Mouse (Mus musculus): ENCODE measurements at regions not wholly inside any gene's neighbourhood (a gene's known extent, or its start where the extent isn't known, plus 50 kb on each side); places are given as distances from the start of the nearest gene placed in this dataset.

DNA sequence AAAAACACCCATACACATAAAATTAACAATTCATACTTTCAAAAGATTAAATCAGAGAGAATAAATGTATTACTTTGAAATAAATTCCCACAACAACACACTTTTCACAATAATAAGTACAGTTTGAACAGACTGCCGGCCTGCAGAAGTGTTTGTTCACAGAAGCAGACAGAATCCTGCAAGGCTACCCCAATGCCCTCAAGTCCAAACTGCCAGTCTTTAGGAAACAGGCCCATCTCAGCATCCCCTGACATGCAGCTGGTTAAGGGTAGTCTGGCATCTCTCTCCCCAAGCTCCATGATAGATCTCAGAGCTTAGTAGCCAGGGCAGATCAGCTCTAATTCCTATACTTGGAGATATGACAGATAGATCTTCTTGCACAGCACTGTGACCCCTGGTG, 178.5 kb upstream of the Rreb1 start:
- Histone ChIP-seq H3K4me1 (replicated peaks; ENCODE audit: control insufficient read depth, insufficient read depth, low read length) (peaks cover 20% of the 10 kb centered on the region), H3K36me3 (ENCODE audit: control insufficient read depth, insufficient read depth, low read length) (no peaks in the 10 kb centered on the region), H3K27ac (ENCODE audit: control insufficient read depth, insufficient read depth, low read length) (no peak overlapping the region), H3K4me3 (ENCODE audit: control insufficient read depth, insufficient read depth, low read length) (no peak overlapping the region), H3K27me3 (ENCODE audit: control insufficient read depth, insufficient read depth, low read length) (no peaks in the 10 kb centered on the region)
- WGBS, result 98% methylated on average over 1 of the region's 1 CpGs
- TF ChIP-seq CTCF (IDR thresholded peaks at IDR 0.05; ENCODE audit: borderline replicate concordance, control insufficient read depth, extremely low read depth, insufficient read depth, low read length, poor library complexity), result no peak
- TF ChIP-seq POLR2A (IDR thresholded peaks at IDR 0.05; ENCODE audit: control insufficient read depth, extremely low read depth, insufficient read depth, low read length, poor library complexity), result no peak
- no peak for DNase-seq

- Histone ChIP-seq H3K36me3 (ENCODE audit: control insufficient read depth, insufficient read depth, low read length) (no peaks in the 10 kb centered on the region), H3K27me3 (ENCODE audit: control insufficient read depth, insufficient read depth, low read length) (no peaks in the 10 kb centered on the region), H3K4me3 (ENCODE audit: control insufficient read depth, insufficient read depth, low read length) (no peak overlapping the region), H3K27ac (ENCODE audit: control insufficient read depth, insufficient read depth, low read length) (no peak overlapping the region), H3K4me1 (replicated peaks; ENCODE audit: control insufficient read depth, insufficient read depth, low read length) (peaks cover 17% of the 10 kb centered on the region)
- DNase-seq, result no peak
- WGBS, result 78% methylated on average over 9 of the region's 9 CpGs
- TF ChIP-seq CTCF (IDR thresholded peaks at IDR 0.05; ENCODE audit: borderline replicate concordance, control insufficient read depth, extremely low read depth, insufficient read depth, low read length, poor library complexity) (no peak), POLR2A (IDR thresholded peaks at IDR 0.05; ENCODE audit: control insufficient read depth, extremely low read depth, insufficient read depth, low read length, poor library complexity) (no peak)
Measured at GRCm38 (mm10) chr13:37600172-37600571, 178.0 kb upstream of the Rreb1 start.

- Histone ChIP-seq H3K4me1 (replicated peaks; ENCODE audit: control insufficient read depth, insufficient read depth, low read length) (peaks cover 13% of the 10 kb centered on the region), H3K4me3 (ENCODE audit: control insufficient read depth, insufficient read depth, low read length) (no peak overlapping the region), H3K36me3 (ENCODE audit: control insufficient read depth, insufficient read depth, low read length) (no peaks in the 10 kb centered on the region), H3K27me3 (ENCODE audit: control insufficient read depth, insufficient read depth, low read length) (no peaks in the 10 kb centered on the region), H3K27ac (ENCODE audit: control insufficient read depth, insufficient read depth, low read length) (no peak overlapping the region)
- TF ChIP-seq CTCF (IDR thresholded peaks at IDR 0.05; ENCODE audit: borderline replicate concordance, control insufficient read depth, extremely low read depth, insufficient read depth, low read length, poor library complexity) (no peak), POLR2A (IDR thresholded peaks at IDR 0.05; ENCODE audit: control insufficient read depth, extremely low read depth, insufficient read depth, low read length, poor library complexity) (no peak)
- no peak for DNase-seq
- WGBS, result 83% methylated on average over 7 of the region's 7 CpGs
Measured at GRCm38 (mm10) chr13:37601068-37601467, 177.1 kb upstream of the Rreb1 start.

DNA sequence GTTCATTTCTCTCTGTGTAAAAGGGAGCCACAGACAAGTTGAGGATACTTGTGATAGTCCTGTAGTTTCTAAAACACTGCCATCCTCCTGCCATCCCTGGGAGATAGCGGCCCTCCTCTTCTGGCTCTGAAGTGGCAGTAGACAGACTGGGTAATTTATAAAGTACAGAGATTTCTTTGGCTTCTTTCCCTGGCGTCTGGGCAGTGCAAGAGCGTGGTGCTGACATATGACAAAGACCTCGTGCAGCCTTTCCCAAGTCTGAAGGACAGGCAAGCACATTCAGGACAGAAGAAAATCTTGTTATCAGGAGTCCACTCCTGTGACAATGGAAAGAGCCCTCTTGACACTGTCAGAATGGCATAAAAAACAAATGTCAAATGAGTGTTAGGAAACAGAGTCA, 175.9 kb upstream of the Rreb1 start:
- Histone ChIP-seq H3K27ac (ENCODE audit: control insufficient read depth, insufficient read depth, low read length) (no peak overlapping the region), H3K27me3 (ENCODE audit: control insufficient read depth, insufficient read depth, low read length) (no peaks in the 10 kb centered on the region), H3K4me3 (ENCODE audit: control insufficient read depth, insufficient read depth, low read length) (no peak overlapping the region), H3K4me1 (replicated peaks; ENCODE audit: control insufficient read depth, insufficient read depth, low read length) (peaks cover 8% of the 10 kb centered on the region), H3K36me3 (ENCODE audit: control insufficient read depth, insufficient read depth, low read length) (no peaks in the 10 kb centered on the region)
- TF ChIP-seq POLR2A (IDR thresholded peaks at IDR 0.05; ENCODE audit: control insufficient read depth, extremely low read depth, insufficient read depth, low read length, poor library complexity) (no peak), CTCF (IDR thresholded peaks at IDR 0.05; ENCODE audit: borderline replicate concordance, control insufficient read depth, extremely low read depth, insufficient read depth, low read length, poor library complexity) (no peak)
- no peak for DNase-seq
- 96% methylated on average over 4 of the region's 4 CpGs for WGBS

GRCm38 (mm10) chr13:37603226-37603994, 174.8 kb upstream of the Rreb1 start:
- Histone ChIP-seq H3K4me1 (replicated peaks; ENCODE audit: control insufficient read depth, insufficient read depth, low read length) (no peaks in the 10 kb centered on the region), H3K27me3 (ENCODE audit: control insufficient read depth, insufficient read depth, low read length) (no peaks in the 10 kb centered on the region), H3K36me3 (ENCODE audit: control insufficient read depth, insufficient read depth, low read length) (no peaks in the 10 kb centered on the region), H3K27ac (ENCODE audit: control insufficient read depth, insufficient read depth, low read length) (no peak overlapping the region), H3K4me3 (ENCODE audit: control insufficient read depth, insufficient read depth, low read length) (no peak overlapping the region)
- no peak for DNase-seq
- WGBS, result 80% methylated on average over 8 of the region's 8 CpGs
- TF ChIP-seq CTCF (IDR thresholded peaks at IDR 0.05; ENCODE audit: borderline replicate concordance, control insufficient read depth, extremely low read depth, insufficient read depth, low read length, poor library complexity) (no peak), POLR2A (IDR thresholded peaks at IDR 0.05; ENCODE audit: control insufficient read depth, extremely low read depth, insufficient read depth, low read length, poor library complexity) (no peak)

GRCm38 (mm10) chr13:37606250-37606649, 171.9 kb upstream of the Rreb1 start:
- Histone ChIP-seq H3K4me3 (ENCODE audit: control insufficient read depth, insufficient read depth, low read length) (no peak overlapping the region), H3K36me3 (ENCODE audit: control insufficient read depth, insufficient read depth, low read length) (no peaks in the 10 kb centered on the region), H3K4me1 (replicated peaks; ENCODE audit: control insufficient read depth, insufficient read depth, low read length) (0 out of 2 replicates have a peak, but pooled peaks cover 5% of the 10 kb centered on the region), H3K27ac (ENCODE audit: control insufficient read depth, insufficient read depth, low read length) (no peak overlapping the region), H3K27me3 (ENCODE audit: control insufficient read depth, insufficient read depth, low read length) (no peaks in the 10 kb centered on the region)
- no peak for DNase-seq
- 41% methylated on average over 5 of the region's 5 CpGs for WGBS
- TF ChIP-seq POLR2A (IDR thresholded peaks at IDR 0.05; ENCODE audit: control insufficient read depth, extremely low read depth, insufficient read depth, low read length, poor library complexity) (no peak), CTCF (IDR thresholded peaks at IDR 0.05; ENCODE audit: borderline replicate concordance, control insufficient read depth, extremely low read depth, insufficient read depth, low read length, poor library complexity) (no peak)
